Mouse (Mus musculus): ENCODE results near the gene Acyp1. TPM values are rescaled to one million over a fixed set of nuclear protein-coding genes. Genes with fewer than 3 reads are reported as not detected.
A peak's percentile ranks its signal among the peaks of the same experiment; 100 is the strongest.

Gene Acyp1
- 16.4 and 17.7 TPM in 2 replicates for polyA plus RNA-seq (2011; ENCODE audit: insufficient read length, low read depth, missing spikeins)

GRCm38 (mm10) chr12:85287809-85288485 lies at the start of gene Acyp1:
Acyp1 (minus strand) TSS chr12:85288438.
- Histone ChIP-seq H3K4me1 (ENCODE audit: control insufficient read depth, insufficient read depth, low read length) (peaks cover 3% of the 10 kb centered on the region; the same call in 1 of the 2 replicates), H3K4me3 (ENCODE audit: insufficient read depth, low read length) (peak within 1 kb of the TSS; percentile 54), H3K27ac (ENCODE audit: insufficient read depth, low read length) (peak within 1 kb of the TSS; percentile 60)
- peak; percentile 24; the same call in 1 of the 2 replicates for TF ChIP-seq POLR2A (IDR thresholded peaks at IDR 0.05; ENCODE audit: low read depth, low read length)
- TF ChIP-seq CTCF (IDR thresholded peaks at IDR 0.05; ENCODE audit: borderline replicate concordance, insufficient read depth, low read length): no peak

- TF ChIP-seq CTCF (IDR thresholded peaks at IDR 0.05; ENCODE audit: borderline replicate concordance, insufficient read depth, low read length) (no peak), POLR2A (IDR thresholded peaks at IDR 0.05; ENCODE audit: low read depth, low read length) (0 out of 2 replicates have a peak, but pooled peaks have one; percentile 3)
- H3K27ac ChIP-seq (ENCODE audit: insufficient read depth, low read length): peak overlapping the region; percentile 80
- 0 out of 2 replicates have a peak, but pooled peaks cover 2% of the 10 kb centered on the region for H3K4me1 ChIP-seq (ENCODE audit: control insufficient read depth, insufficient read depth, low read length)
- peak overlapping the region; percentile 75 for H3K4me3 ChIP-seq (ENCODE audit: insufficient read depth, low read length)
Observed at GRCm38 (mm10) chr12:85337567-85338311, 49.5 kb upstream of the Acyp1 start.

GRCm38 (mm10) chr12:85330153-85330552 lies 41.9 kb upstream of the Acyp1 start:
- TF ChIP-seq POLR2A (IDR thresholded peaks at IDR 0.05; ENCODE audit: low read depth, low read length) (no peak), CTCF (IDR thresholded peaks at IDR 0.05; ENCODE audit: borderline replicate concordance, insufficient read depth, low read length) (no peak)
- Histone ChIP-seq H3K27ac (ENCODE audit: insufficient read depth, low read length) (0 out of 2 replicates have a peak overlapping the region, but pooled peaks have one; percentile 23), H3K4me1 (ENCODE audit: control insufficient read depth, insufficient read depth, low read length) (peaks cover 4% of the 10 kb centered on the region), H3K4me3 (ENCODE audit: insufficient read depth, low read length) (no peak overlapping the region)

- TF ChIP-seq CTCF (IDR thresholded peaks at IDR 0.05; ENCODE audit: borderline replicate concordance, insufficient read depth, low read length) (no peak), POLR2A (IDR thresholded peaks at IDR 0.05; ENCODE audit: low read depth, low read length) (no peak)
- Histone ChIP-seq H3K27ac (ENCODE audit: insufficient read depth, low read length) (no peak overlapping the region), H3K4me1 (ENCODE audit: control insufficient read depth, insufficient read depth, low read length) (peaks cover 3% of the 10 kb centered on the region; the same call in 1 of the 2 replicates), H3K4me3 (ENCODE audit: insufficient read depth, low read length) (no peak overlapping the region)
Observed at GRCm38 (mm10) chr12:85308651-85309050, 20.4 kb upstream of the Acyp1 start.

- H3K4me1 ChIP-seq (ENCODE audit: control insufficient read depth, insufficient read depth, low read length): peaks cover 3% of the 10 kb centered on the region; the same call in 1 of the 2 replicates
- TF ChIP-seq POLR2A (IDR thresholded peaks at IDR 0.05; ENCODE audit: low read depth, low read length) (no peak), CTCF (IDR thresholded peaks at IDR 0.05; ENCODE audit: borderline replicate concordance, insufficient read depth, low read length) (peak; percentile 89; the same call in 1 of the 2 replicates)
- no peak overlapping the region for H3K4me3 ChIP-seq (ENCODE audit: insufficient read depth, low read length)
- no peak overlapping the region for H3K27ac ChIP-seq (ENCODE audit: insufficient read depth, low read length)
Observed at GRCm38 (mm10) chr12:85305247-85305892, 17.1 kb upstream of the Acyp1 start.

GRCm38 (mm10) chr12:85304725-85305124 lies 16.5 kb upstream of the Acyp1 start:
- no peak overlapping the region for H3K4me3 ChIP-seq (ENCODE audit: insufficient read depth, low read length)
- TF ChIP-seq CTCF (IDR thresholded peaks at IDR 0.05; ENCODE audit: borderline replicate concordance, insufficient read depth, low read length) (no peak), POLR2A (IDR thresholded peaks at IDR 0.05; ENCODE audit: low read depth, low read length) (no peak)
- H3K27ac ChIP-seq (ENCODE audit: insufficient read depth, low read length): no peak overlapping the region
- H3K4me1 ChIP-seq (ENCODE audit: control insufficient read depth, insufficient read depth, low read length): peaks cover 3% of the 10 kb centered on the region; the same call in 1 of the 2 replicates

GRCm38 (mm10) chr12:85303256-85303655 lies 15.0 kb upstream of the Acyp1 start:
- TF ChIP-seq POLR2A (IDR thresholded peaks at IDR 0.05; ENCODE audit: low read depth, low read length) (no peak), CTCF (IDR thresholded peaks at IDR 0.05; ENCODE audit: borderline replicate concordance, insufficient read depth, low read length) (no peak)
- Histone ChIP-seq H3K27ac (ENCODE audit: insufficient read depth, low read length) (no peak overlapping the region), H3K4me3 (ENCODE audit: insufficient read depth, low read length) (no peak overlapping the region), H3K4me1 (ENCODE audit: control insufficient read depth, insufficient read depth, low read length) (peaks cover 3% of the 10 kb centered on the region; the same call in 1 of the 2 replicates)

- TF ChIP-seq POLR2A (IDR thresholded peaks at IDR 0.05; ENCODE audit: low read depth, low read length) (no peak), CTCF (IDR thresholded peaks at IDR 0.05; ENCODE audit: borderline replicate concordance, insufficient read depth, low read length) (no peak)
Observed at GRCm38 (mm10) chr12:85298835-85299180, 10.6 kb upstream of the Acyp1 start.

GRCm38 (mm10) chr12:85298127-85298834 lies 10.0 kb upstream of the Acyp1 start:
- Histone ChIP-seq H3K27ac (ENCODE audit: insufficient read depth, low read length) (peak overlapping the region; percentile 43), H3K4me1 (ENCODE audit: control insufficient read depth, insufficient read depth, low read length) (no peaks in the 10 kb centered on the region), H3K4me3 (ENCODE audit: insufficient read depth, low read length) (no peak overlapping the region)
- TF ChIP-seq CTCF (IDR thresholded peaks at IDR 0.05; ENCODE audit: borderline replicate concordance, insufficient read depth, low read length) (no peak), POLR2A (IDR thresholded peaks at IDR 0.05; ENCODE audit: low read depth, low read length) (no peak)

More at GRCm38 (mm10) chr12:85298835-85299180, 10.6 kb upstream of the Acyp1 start:
- Histone ChIP-seq H3K4me3 (ENCODE audit: insufficient read depth, low read length) (no peak overlapping the region), H3K4me1 (ENCODE audit: control insufficient read depth, insufficient read depth, low read length) (no peaks in the 10 kb centered on the region), H3K27ac (ENCODE audit: insufficient read depth, low read length) (peak overlapping the region; percentile 43)
